Mouse (Mus musculus) lung, postnatal 0 days (tissue): Measurements from ENCODE around the gene Oosp2. TPM values are rescaled to one million over a fixed set of nuclear protein-coding genes. Genes with fewer than 3 reads are reported as not detected.

Source experiments
- ATAC-seq: fragments of 200-750 bp; cut with Nextera tagmentation; 2 replicates; pipeline ENCODE4 v1.8.0; 2017; ENCODE audit warnings: moderate library complexity
- DNase-seq: peaks from one replicate; pipeline ENCODE4 v3.0.0-alpha.2; 2016; ENCODE audit warnings: low spot score
- H3K27ac ChIP-seq: fragments of 300-500 bp; sonication (generic); 2 replicates; pipeline ENCODE4 v1.5.1; 2014; ENCODE audit warnings: antibody characterized with exemption, mild to moderate bottlenecking, low read length, mixed read lengths
- H3K27me3 ChIP-seq: fragments of 300-500 bp; sonication (generic); replicated peaks from 2 replicates; pipeline ENCODE4 v1.6.1; 2014; ENCODE audit warnings: low read length, mixed read lengths; ENCODE audit not compliant: insufficient read depth
- H3K36me3 ChIP-seq: fragments of 300-500 bp; sonication (generic); 2 replicates; pipeline ENCODE4 v1.6.1; 2014; ENCODE audit warnings: low read length, mixed read lengths; ENCODE audit not compliant: insufficient read depth
- H3K4me1 ChIP-seq: fragments of 300-500 bp; sonication (generic); 2 replicates; pipeline ENCODE4 v1.6.1; 2014; ENCODE audit warnings: antibody characterized with exemption, low read depth, low read length, mixed read lengths; ENCODE audit not compliant: insufficient read depth
- H3K4me2 ChIP-seq: fragments of 300-500 bp; sonication (generic); replicated peaks from 2 replicates; pipeline ENCODE4 v1.6.1; 2014; ENCODE audit warnings: low read depth, mild to moderate bottlenecking, low read length, moderate library complexity, mixed read lengths
- H3K4me3 ChIP-seq: fragments of 300-500 bp; sonication (generic); 2 replicates; pipeline ENCODE4 v1.5.1; 2014; ENCODE audit warnings: low read depth, low read length
- H3K9ac ChIP-seq: fragments of 300-500 bp; sonication (generic); replicated peaks from 2 replicates; pipeline ENCODE4 v1.6.1; 2014; ENCODE audit warnings: low read depth, mild to moderate bottlenecking
- H3K9me3 ChIP-seq: fragments of 300-500 bp; sonication (generic); 2 replicates; pipeline ENCODE4 v1.6.1; 2016; ENCODE audit warnings: low read length, mixed read lengths
- CTCF ChIP-seq: IDR thresholded peaks from 2 replicates; pipeline ENCODE4 v1.5.1; 2016; ENCODE audit warnings: antibody characterized with exemption, mild to moderate bottlenecking
- EP300 ChIP-seq: IDR thresholded peaks from 2 replicates; pipeline ENCODE4 v1.6.1; 2016; ENCODE audit warnings: antibody characterized with exemption, mild to moderate bottlenecking, control low read depth
- WGBS: fragments of 180-500 bp; shearing (Covaris S2); extraction: QIAGEN DNeasy Blood & Tissue Kit; methylation state at CpG from one replicate; pipeline ENCODE4 v1.1.7; 2014; 5-methylcytosine and 5-hydroxymethylcytosine counted together
- polyA plus RNA-seq: library from polyadenylated mRNA; unstranded; fragments of >200 nt; fragmentation: Nextera tagmentation; extraction: Ambion mirVana; gene quantifications from 2 replicates; pipeline ENCODE4 v1.2.1, GENCODE M21; 2015

Oosp2 gene
- polyA plus RNA-seq, 1 experiment from 2014 or later: not detected

DNA sequence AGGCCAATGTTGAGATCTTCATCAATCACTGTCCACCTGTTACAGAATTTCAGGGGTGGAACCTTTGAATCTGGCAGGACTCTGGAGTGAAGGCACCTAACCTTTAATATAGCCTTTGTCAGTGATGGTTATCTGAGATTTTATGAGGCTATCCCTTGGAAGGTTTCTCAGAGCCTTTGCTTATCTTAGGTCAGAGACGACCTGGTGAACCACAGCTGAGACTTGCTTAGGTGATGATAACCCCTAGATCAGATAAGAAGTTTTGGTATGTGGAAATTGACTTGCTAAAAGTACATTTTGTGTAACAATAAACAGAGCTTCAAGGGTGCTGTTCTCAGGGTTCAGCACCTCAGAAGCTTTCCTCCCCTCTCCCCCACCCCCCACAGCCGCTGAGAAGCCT, 48.1 kb downstream of the Oosp2 start:
- DNase-seq (no peak), ATAC-seq (no peak)
- no peak overlapping the region for H3K4me3 ChIP-seq
- WGBS: 23% methylated on average over 2 of the region's 2 CpGs
- no peak for TF ChIP-seq EP300
- TF ChIP-seq CTCF: no peak
- no peaks in the 10 kb centered on the region for H3K4me1 ChIP-seq
- no peak overlapping the region for H3K9ac ChIP-seq
- no peak overlapping the region for H3K4me2 ChIP-seq
- no peaks in the 10 kb centered on the region for H3K36me3 ChIP-seq
- H3K27ac ChIP-seq: no peak overlapping the region
- no peaks in the 10 kb centered on the region for H3K9me3 ChIP-seq
- H3K27me3 ChIP-seq: no peaks in the 10 kb centered on the region

GRCm38 (mm10) chr19:11611541-11611945, 48.8 kb downstream of the Oosp2 start:
- H3K9me3 ChIP-seq: no peaks in the 10 kb centered on the region
- WGBS: 13% methylated on average over 6 of the region's 6 CpGs
- no peak overlapping the region for H3K27ac ChIP-seq
- TF ChIP-seq CTCF (peak; percentile 83), EP300 (no peak)
- no peaks in the 10 kb centered on the region for H3K36me3 ChIP-seq
- H3K27me3 ChIP-seq: no peaks in the 10 kb centered on the region
- DNase-seq (peak; percentile 91), ATAC-seq (peak; percentile 72)
- no peak overlapping the region for H3K4me3 ChIP-seq
- H3K9ac ChIP-seq: no peak overlapping the region
- H3K4me1 ChIP-seq: no peaks in the 10 kb centered on the region
- no peak overlapping the region for H3K4me2 ChIP-seq

- H3K4me2 ChIP-seq: no peak overlapping the region
- H3K27me3 ChIP-seq: no peaks in the 10 kb centered on the region
- no peaks in the 10 kb centered on the region for H3K9me3 ChIP-seq
- DNase-seq (peak; percentile 57), ATAC-seq (no peak)
- 5% methylated on average over 1 of the region's 1 CpGs for WGBS
- H3K4me1 ChIP-seq: no peaks in the 10 kb centered on the region
- no peaks in the 10 kb centered on the region for H3K36me3 ChIP-seq
- H3K9ac ChIP-seq: no peak overlapping the region
- H3K4me3 ChIP-seq: no peak overlapping the region
- TF ChIP-seq EP300 (no peak), CTCF (peak; percentile 79)
- no peak overlapping the region for H3K27ac ChIP-seq
These were observed 52.2 kb downstream of the Oosp2 start for GRCm38 (mm10) chr19:11608172-11608571.

- H3K9ac ChIP-seq: no peak within 1 kb of the TSS
- no peaks in the 10 kb centered on the region for H3K4me1 ChIP-seq
- H3K4me3 ChIP-seq: no peak within 1 kb of the TSS
- no peak within 1 kb of the TSS for H3K4me2 ChIP-seq
- no peak for TF ChIP-seq EP300
- no peak for TF ChIP-seq CTCF
- 80% methylated on average over 2 of the region's 2 CpGs for WGBS
- no peaks in the 10 kb centered on the region for H3K36me3 ChIP-seq
- H3K27me3 ChIP-seq: no peaks in the 10 kb centered on the region
- DNase-seq: peak; percentile 19
- ATAC-seq: no peak
- H3K9me3 ChIP-seq: no peaks in the 10 kb centered on the region
- no peak within 1 kb of the TSS for H3K27ac ChIP-seq
These were observed 55.8 kb downstream of the Oosp2 start, which contains the start of gene Ms4a6d for GRCm38 (mm10) chr19:11604603-11605002. Gene Ms4a6d (minus strand): TSS chr19:11604849.

DNA sequence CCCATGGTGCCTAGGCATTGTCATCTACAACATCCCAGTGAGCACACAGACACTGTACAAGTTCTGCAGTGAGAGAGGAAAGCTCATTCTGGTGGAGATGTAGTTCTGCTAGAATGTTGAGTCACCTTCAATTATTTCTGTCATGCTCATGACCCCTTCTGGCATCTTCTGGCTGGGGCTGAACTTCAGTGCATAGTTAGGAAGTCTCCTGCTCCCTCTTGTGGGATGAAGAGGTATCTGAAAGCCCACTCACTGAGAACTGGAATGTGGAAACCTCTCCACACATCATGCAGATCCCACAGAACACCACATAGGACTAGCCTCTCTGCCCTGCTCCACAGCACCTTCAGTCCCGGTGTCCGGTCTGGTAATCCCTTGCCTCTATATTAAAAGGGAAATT, 58.3 kb downstream of the Oosp2 start:
- Histone ChIP-seq H3K36me3 (no peaks in the 10 kb centered on the region), H3K9ac (no peak overlapping the region), H3K4me3 (no peak overlapping the region), H3K27me3 (no peaks in the 10 kb centered on the region), H3K4me2 (no peak overlapping the region), H3K27ac (no peak overlapping the region), H3K4me1 (no peaks in the 10 kb centered on the region), H3K9me3 (no peaks in the 10 kb centered on the region)
- peak; percentile 78 for DNase-seq
- ATAC-seq: peak; percentile 41
- 81% methylated on average over 2 of the region's 2 CpGs for WGBS
- peak; percentile 75 for TF ChIP-seq CTCF
- TF ChIP-seq EP300: no peak

DNA sequence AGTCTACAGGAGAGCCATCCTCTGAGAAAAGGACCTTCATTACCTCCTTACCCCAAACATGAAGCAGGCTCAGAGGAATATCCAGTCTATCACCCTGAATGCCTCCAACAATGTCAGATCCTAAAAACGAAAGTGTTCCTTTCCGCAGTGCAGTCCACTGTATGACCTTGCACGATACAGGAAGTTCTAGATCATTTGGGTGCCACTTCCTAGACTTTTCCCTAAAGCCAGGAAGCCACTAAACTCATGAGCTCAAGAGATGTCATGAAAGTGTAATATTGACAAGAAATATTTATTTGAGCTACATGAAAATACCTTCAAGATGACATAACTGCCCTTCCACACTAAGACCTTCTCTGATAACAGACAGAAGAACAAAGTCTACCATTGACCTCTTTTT, 59.0 kb downstream of the Oosp2 start:
- no peaks in the 10 kb centered on the region for H3K36me3 ChIP-seq
- H3K4me2 ChIP-seq: no peak overlapping the region
- H3K9me3 ChIP-seq: no peaks in the 10 kb centered on the region
- no peaks in the 10 kb centered on the region for H3K4me1 ChIP-seq
- H3K9ac ChIP-seq: no peak overlapping the region
- no peaks in the 10 kb centered on the region for H3K27me3 ChIP-seq
- TF ChIP-seq EP300 (no peak), CTCF (no peak)
- DNase-seq: no peak
- no peak overlapping the region for H3K27ac ChIP-seq
- ATAC-seq: no peak
- 64% methylated on average over 3 of the region's 3 CpGs for WGBS
- no peak overlapping the region for H3K4me3 ChIP-seq

Other genes starting within 250 kb of the Oosp2 start
- gene Ms4a4b, start 217.0 kb downstream of the Oosp2 start, polyA plus RNA-seq: 1.7 and 2.4 TPM in 2 replicates
- gene Ms4a6c, start 191.2 kb downstream of the Oosp2 start, polyA plus RNA-seq: 10.8 and 12.6 TPM in 2 replicates
- gene Gm8369, start 174.6 kb downstream of the Oosp2 start, polyA plus RNA-seq: 0.14 and 0.20 TPM in 2 replicates
- gene Ms4a6b, start 144.0 kb downstream of the Oosp2 start, polyA plus RNA-seq: 5.2 and 7.1 TPM in 2 replicates
- gene Ms4a4d, start 123.8 kb downstream of the Oosp2 start, polyA plus RNA-seq: 3.8 and 4.3 TPM in 2 replicates
- gene Ms4a6d, start 55.7 kb downstream of the Oosp2 start, polyA plus RNA-seq: 11.6 and 12.0 TPM in 2 replicates
- 0.16 and 0.51 TPM in 2 replicates for gene Ms4a2, start 36.8 kb downstream of the Oosp2 start, polyA plus RNA-seq
- gene Ms4a3, start 19.7 kb downstream of the Oosp2 start, polyA plus RNA-seq: not detected in 2 replicates
- not detected in 2 replicates for gene Oosp1, start 30.6 kb upstream of the Oosp2 start, polyA plus RNA-seq
- not detected in 2 replicates for gene Oosp3, start 36.5 kb upstream of the Oosp2 start, polyA plus RNA-seq
- gene Gif, start 87.0 kb upstream of the Oosp2 start, polyA plus RNA-seq: 10.9 and 15.7 TPM in 2 replicates
- 26.9 and 27.8 TPM in 2 replicates for gene Mrpl16, start 109.8 kb upstream of the Oosp2 start, polyA plus RNA-seq
- gene Stx3, start 158.8 kb upstream of the Oosp2 start, polyA plus RNA-seq: 39.7 and 42.6 TPM in 2 replicates
- 0.08 and 0.14 TPM in 2 replicates for gene Olfr1417, start 178.7 kb upstream of the Oosp2 start, polyA plus RNA-seq
- not detected in 2 replicates for gene Olfr1418, start 200.5 kb upstream of the Oosp2 start, polyA plus RNA-seq
- not detected in 2 replicates for gene Olfr1419, start 214.5 kb upstream of the Oosp2 start, polyA plus RNA-seq
- gene Olfr1420, start 226.0 kb upstream of the Oosp2 start, polyA plus RNA-seq: 0.12 and 0.15 TPM in 2 replicates